Mouse (Mus musculus): ENCODE results near the gene Jph4.

The Jph4 gene

DNA sequence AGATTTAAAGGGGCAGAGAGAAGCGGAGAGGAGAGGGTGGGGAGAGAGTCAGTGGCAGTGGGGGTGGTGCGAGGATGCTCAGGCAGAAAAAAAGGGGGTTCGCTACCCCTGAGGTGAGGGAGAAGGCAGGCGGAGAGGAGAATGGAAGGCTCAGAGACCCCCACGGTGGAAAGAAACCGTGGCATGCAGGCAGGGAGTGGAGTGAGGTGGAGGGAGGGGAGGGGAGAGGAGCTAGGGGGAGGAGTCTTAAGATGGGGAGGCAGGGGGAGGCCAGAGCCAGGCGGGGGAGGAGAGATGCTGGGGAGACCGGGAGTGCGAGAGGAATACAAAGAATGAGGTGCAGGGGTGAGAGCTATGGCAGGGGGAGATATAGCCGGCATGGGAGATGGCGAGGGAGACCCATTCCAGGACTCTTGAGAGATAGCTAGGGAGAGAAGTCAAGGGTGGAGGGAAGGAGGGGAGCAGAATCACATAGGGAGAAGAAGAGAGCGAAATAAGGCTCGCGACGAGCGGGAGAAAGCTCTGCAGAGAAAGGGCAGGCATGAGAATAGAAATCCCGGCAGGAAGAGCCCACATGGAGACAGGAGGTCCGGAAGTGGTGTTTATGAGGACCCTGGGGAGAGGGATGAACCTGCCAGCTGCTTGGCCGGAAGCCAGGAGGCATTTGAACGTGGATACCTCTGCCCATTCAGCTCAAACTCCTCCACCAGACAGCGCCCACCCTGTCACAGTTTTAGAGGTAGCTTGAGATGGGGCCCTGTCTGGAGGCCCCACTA is at the start of gene Jph4:
Gene Jph4, minus strand, starts transcription at position 511 of the 776 bp plus-strand sequence.
- no peak for DNase-seq

DNA sequence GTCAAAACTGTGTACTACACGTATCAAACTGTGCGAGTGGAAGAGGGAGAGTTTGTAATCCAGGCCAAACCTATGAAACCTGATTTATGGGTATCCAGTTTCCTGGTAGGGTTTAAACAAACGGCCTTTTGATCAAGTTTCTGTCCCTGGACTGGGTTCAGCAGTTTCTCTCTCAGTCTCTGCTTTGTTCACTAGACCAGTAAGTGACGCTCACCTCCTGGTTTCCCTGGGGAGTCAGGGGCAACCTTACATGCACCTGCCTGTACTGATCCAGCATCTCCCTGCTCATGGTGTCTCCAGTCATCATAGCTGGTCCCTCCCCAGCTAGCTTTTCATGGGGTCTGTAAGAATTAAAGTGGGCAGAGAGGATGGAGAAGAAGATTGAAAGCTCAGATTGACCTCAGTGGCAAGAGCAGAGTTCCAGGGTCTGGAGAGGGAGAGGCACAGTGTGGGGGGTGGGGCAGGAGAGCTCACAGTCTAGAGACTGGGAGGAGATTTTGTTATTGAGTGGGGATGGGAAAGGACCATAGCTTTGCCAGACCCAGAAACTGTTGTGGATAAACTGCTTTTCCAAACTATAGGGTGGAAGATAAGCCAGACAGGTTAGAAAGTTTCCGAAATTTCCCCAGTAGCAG is 47.6 kb upstream of the Jph4 start:
- no peak for DNase-seq

- DNase-seq = no peak
These were observed 45.4 kb upstream of the Jph4 start for GRCm38 (mm10) chr14:55162168-55162567.

DNA sequence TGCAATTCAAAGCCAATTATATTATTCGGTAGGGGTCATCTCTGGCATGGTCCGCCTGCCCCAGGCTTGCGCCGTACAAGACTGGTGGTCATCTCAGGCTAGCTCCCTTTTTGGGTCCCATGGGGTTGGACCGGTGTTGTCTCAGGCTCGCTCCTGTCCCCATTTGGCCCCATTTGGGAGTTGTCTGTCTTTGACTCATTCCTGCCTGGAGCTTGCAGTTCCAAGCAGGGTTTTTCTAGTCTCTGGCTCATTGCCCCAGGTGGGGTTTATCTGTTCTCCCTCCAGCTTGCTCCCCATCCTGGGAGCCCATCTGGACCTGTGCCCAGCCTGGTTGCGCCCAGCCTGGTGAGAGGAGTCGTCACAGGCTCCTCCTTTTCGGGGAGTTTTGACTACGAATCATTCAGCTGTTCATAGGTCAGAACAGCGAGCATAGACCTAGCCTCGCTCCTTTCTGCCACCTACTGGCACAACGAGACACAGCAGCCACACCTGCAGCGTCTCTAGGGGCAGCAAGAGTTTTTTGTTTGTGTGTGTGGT is 44.4 kb upstream of the Jph4 start:
- DNase-seq = peak; percentile 80

- DNase-seq = no peak
These were observed 43.7 kb upstream of the Jph4 start for GRCm38 (mm10) chr14:55160251-55161071.

GRCm38 (mm10) chr14:55157322-55158065 is 40.8 kb upstream of the Jph4 start:
- DNase-seq = no peak

DNA sequence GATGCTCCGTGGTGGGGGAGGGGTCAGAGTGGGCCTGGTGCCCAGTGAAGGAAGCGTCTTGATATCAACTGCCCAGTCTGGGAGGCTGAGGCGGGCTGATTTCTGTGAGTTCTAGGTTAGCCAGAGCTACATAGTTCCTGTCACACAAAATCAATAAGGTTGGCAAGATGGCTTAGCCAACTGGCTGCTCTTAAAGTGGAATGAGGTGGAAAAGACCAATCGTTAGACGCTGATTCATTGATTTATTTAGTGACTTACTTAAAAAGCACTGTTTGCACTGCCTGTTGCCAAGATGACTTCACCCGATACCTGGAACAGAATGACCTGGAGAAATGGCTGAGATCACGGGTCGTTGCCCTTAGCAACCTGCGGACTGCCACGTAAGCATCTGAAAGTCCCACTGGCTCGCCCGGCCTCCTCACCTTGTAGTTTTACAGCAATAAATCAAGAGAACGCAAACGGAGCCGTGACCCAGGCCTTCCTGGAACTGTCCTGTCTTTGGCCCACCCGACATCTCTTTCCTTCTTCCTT is 36.3 kb upstream of the Jph4 start:
- DNase-seq = no peak

DNA sequence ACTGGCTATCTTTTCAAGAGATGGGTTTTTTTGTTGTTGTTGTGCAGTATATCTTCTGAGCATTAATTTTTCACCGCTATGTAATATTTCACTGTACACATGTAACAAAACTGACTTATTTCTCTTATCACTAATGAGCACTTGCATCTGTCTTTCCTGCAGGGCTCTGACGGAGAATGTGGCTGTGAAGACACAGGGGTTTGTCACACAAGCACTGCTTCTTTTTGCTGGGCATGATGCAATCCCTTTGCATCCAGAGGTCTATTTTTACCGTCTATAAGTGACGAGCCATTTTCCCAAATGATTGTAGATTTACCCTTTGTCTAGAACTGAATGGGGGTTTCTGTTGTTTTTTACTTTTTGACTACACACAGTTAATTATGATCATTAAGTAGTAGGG is 35.4 kb upstream of the Jph4 start:
- no peak for DNase-seq

- no peak for DNase-seq
These were observed 34.2 kb upstream of the Jph4 start for GRCm38 (mm10) chr14:55150985-55151384.

DNA sequence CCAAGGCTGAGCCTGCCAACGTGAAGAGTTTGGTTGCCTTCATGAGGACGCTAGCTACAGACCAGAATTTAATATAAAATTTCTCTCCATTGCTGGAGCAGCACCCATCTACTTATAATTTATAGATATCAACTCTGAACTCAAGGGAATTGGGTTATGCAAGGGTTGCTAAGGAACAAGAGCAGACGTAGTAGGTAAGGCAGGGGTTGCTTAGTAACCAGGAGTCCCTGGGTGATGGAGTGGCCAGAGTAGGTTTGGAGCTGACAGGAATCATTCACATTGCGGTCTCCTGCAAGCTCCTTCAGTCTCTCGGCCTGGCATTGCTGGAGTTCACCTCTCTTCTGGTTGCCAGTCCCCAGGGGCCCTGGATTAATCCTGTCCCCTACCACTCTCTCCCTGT is 32.3 kb upstream of the Jph4 start:
- no peak for DNase-seq

DNA sequence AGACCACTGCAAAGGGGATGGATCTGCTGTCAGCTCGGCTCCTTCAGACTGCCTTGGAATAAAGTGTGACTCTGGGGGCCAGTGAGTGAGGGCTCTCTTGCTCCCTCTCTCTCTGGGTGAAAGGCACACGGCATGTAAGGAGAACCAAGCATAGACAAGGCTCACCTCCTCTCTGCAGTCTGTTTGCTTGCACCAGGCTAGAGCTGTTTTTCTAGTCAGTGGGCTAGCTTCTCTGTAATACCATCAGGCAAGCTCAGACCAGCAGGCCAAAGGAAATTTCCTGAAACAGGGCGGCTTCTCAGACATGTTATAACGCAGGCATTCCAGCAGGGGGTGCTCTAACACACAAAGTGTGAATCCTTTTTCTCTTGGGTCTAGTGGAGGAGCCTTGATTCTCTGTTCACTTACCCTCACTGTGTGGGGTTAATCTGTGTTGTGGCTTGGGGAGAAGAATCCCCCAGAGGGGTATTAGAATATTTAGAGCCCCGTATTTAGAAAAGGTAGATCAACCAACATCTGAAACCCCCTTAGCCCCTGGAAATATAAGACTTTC is 31.7 kb upstream of the Jph4 start:
- DNase-seq = peak; percentile 67

- DNase-seq = no peak
These were observed 30.2 kb upstream of the Jph4 start for GRCm38 (mm10) chr14:55146829-55147401.

- no peak for DNase-seq
These were observed 29.6 kb upstream of the Jph4 start for GRCm38 (mm10) chr14:55146324-55146723.

DNA sequence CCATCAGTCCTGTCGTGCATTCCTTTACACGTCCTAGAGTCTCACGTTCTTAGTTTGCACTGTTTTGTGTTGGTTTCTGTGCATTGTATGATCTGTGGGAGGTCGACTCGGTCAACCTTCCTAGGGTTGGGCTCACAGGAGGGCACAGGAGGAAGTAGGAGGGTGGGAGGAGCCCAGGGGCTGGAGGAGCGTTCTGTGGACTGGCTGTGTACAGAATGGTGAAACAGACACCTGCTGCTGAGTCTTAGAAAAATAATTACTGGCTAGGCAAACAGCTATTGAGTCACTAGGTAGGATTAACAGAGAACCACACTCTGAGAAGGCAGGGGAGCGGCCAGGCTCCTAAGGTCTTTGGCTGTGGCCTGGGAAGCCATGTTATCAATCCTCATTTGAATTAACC is 22.6 kb upstream of the Jph4 start:
- DNase-seq = no peak

- no peak for DNase-seq
These were observed 18.9 kb upstream of the Jph4 start for GRCm38 (mm10) chr14:55135676-55136075.

GRCm38 (mm10) chr14:55126521-55126920 is 9.8 kb upstream of the Jph4 start:
- no peak for DNase-seq

DNA sequence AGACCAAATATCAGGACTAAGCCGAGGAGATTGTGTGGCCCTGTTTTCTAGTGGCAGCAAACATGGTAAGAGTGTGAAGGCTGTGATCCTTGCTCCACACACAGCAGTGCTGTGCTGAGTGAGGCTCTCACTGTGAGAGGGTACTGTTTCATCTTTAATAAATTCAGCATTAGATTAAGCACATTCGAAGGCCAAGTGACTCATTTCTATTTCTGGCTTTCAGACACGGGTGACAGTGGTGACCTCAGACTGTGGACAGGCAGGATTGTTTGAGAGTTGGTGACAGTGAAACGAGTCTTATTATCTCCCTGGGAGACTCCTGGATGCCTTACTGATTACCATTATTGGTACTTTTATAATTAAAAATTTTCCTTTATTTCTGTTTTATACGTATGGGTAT is 9.0 kb upstream of the Jph4 start:
- DNase-seq = no peak

DNA sequence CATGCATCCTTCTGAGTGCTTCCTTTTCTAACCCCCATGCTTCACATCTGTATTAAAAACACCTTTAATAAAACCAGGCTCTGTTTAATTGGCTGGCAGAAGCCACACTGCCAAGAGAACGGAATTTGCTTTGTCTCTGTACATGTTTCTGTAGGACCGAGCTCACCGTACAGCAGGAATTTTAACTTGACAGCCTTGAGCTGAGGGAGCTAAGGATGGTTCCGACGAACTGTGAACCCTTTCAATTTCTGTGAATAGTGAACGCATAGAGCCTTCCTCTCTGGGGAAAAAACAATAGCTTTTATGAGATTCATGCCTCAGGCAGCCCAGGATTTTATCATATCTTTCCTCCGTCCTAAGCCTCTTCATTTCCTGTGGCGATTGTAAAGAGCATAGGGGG is 5.6 kb upstream of the Jph4 start:
- no peak for DNase-seq

DNA sequence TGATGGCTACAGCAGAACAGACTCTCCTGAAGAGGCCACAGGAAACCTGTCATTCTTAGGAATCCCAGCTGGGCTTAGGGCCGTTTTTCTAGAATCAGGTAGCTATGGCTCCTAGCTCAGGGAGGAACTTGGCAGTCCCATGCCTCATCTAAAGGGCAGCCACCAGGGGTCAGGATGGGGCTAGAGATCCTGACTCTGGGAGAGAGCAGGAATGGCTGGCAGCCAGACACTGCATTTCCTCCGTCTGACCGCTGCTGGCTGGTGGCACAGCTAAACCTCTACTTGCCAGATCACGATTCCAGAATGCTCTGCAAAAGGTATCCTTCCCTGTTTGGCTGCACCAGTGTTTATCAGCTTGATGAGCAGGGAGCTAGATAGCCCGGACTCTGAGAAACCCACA is 5.2 kb upstream of the Jph4 start:
- peak; percentile 64 for DNase-seq

GRCm38 (mm10) chr14:55119421-55120134 is 2.8 kb upstream of the Jph4 start:
- no peak for DNase-seq

GRCm38 (mm10) chr14:55118852-55119251 is 2.1 kb upstream of the Jph4 start:
- no peak for DNase-seq
